Mouse (Mus musculus): Measurements from ENCODE around the gene Dazap2.
A peak's percentile ranks its signal among the peaks of the same experiment; 100 is the strongest.
"Not testable (repeated sequence)": the region's sequence is repeated elsewhere in the genome, so short reads cannot be mapped to it uniquely, and the experiment has no call there.

Dazap2 gene

DNA sequence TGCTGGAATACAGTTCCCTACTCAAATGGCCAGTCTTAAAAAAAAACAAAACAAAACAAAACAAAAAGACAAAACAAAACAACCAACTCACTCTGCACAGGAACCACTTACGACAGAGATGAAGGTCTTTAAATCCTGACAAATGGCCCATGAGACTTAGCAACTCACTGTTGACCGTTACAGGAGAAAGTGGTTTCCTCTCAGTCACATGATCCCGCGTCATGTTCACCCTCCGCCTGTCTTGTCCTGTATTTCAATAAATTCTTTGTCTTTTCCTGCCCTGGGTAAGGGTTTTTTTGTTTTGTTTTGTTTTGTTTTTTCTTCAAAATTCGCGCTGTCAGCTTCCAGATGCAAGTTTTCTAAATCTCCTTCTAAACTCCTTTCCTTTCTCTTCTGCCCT is 3.2 kb upstream of the Dazap2 start:
- no peak for DNase-seq (ENCODE audit: low spot score in 2 of 2)

DNA sequence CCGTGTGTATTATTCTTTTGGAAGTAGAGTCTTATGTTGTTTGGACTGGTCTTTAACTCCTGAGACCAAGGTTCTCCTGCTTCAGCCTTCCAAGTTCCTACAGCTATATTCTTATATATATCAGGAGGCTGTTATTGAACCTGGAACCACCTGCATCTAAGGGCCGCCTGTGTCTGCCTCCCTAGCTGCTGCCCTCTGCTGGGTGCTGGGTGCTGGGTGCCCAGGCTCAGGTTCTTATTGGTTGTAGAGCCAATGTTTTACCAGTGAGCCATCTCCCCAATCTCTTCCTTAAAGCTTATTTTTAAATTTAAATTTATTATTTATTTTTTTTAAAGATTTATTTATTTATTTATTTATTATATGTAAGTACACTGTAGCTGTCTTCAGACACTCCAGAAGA is 2.7 kb upstream of the Dazap2 start:
- DNase-seq (ENCODE audit: low spot score in 2 of 2), result no peak

DNA sequence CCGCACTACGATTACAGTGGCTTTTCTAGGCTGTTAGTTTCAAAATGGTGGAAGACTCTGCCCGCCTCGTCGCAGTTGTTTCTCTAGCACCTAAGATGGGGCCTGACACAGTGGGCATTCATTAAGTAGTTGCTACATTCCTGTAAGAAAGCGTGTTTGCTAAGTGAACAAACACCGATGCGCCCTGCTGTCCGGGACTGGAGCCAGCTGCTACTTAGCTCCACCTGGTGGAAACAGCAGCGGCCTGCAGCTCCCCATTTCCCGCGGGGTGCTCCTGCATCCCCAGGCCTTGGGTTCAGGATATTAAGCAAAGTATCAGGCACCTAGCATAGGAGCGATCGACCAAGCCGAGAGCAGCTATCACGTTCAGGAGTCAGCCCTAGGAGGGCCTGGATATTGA is 1.6 kb upstream of the Dazap2 start:
- DNase-seq (ENCODE audit: low spot score in 2 of 2), result peak in 1 of 2 experiments; percentile 76

DNA sequence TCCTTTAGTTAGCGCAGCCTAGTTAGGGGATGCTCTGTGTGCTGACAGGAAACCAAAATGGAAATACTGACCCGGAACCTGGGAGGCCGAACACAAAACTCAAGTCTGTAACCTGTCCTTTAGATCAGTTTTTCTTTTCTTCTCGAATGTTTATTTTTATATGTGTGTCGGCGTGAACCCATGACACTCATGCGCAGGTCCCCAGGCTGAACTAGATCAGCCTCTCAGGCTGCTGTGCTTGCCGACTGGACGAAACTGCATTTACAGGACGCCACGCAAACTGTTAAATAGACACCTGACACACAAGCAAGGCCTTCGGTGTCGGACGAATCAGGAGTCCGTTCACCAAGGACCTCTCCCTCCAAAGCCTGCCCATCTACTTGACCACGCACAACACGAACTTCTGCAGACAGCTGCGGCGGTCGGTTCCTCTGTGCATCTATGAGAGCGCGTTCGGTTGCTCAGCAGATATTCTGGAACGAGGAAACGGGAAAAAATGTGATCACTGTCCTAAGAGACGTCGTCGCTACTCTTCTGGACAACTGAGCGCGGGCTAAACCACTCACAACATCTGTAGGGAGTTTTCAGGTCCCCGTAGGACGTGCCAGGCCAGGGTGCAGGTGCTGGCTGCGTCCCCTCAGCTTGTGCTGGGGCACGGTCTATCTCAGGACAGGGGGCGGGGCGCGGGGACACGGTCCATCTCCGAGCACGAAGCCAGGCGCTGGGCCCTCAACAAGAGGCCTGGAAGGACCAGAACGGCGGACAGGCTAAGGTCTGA is 742 bp upstream of the Dazap2 start:
- DNase-seq (ENCODE audit: low spot score in 2 of 2), result no peak

DNA sequence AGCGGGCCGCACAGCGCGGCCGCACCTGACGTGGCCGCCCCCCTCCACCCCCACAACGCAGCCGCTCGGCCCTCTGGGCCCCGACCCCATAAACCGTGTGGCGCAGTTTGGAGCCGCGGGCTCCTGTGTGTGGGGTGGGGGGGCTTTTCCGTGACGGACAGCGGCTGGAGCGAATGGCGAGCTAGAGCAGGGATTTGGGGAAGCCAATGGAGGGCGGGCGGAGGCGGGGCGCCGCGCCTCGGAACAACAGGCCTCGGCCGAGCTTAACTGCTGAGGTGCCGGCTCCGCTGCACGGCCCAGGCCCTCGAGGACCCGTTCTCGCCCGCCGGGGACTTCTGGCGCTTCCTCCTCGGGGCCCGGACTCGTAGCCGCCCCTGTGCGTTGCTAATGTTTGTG is 674 bp downstream of the Dazap2 start:
- DNase-seq (ENCODE audit: low spot score in 2 of 2), result peak in 1 of 2 experiments; percentile 86

DNA sequence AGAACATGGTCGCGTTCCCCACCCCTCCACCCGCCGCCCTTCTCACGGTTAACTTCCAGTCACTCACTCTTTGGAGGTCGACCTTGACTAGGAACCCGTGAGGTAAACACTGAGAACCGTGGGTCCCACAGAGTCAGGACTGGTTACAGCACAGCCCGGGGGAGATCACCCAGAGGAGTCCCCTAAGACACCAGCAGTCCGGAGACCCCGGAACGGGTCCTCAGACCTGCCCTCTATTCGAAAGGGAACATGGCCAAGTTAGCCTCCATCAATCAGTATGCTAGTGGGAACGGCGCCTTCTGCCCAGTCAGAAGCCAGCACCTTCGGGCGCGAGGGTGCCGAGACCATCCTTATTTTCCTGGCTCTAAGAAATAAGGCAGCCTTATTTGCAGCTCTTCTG is 1.1 kb downstream of the Dazap2 start:
- DNase-seq (ENCODE audit: low spot score in 2 of 2), result no peak

DNA sequence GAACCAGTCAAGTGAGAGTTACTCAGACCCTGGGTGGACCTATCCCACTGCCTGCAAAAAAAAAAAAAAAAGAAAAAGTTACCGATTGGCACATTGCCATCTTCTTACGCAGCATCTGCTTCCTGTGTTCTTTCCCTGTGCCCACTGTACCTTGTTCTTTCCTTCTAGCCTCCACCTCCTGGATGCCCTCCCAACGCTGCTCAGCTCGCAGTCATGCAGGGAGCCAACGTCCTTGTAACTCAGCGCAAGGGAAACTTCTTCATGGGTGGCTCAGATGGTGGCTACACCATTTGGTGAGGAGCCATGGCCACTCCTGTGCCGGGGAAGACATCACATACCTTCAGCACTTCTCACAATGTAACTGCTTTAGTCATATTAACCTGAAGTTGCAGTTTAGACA is 4.1 kb downstream of the Dazap2 start:
- no peak for DNase-seq (ENCODE audit: low spot score in 2 of 2)

DNA sequence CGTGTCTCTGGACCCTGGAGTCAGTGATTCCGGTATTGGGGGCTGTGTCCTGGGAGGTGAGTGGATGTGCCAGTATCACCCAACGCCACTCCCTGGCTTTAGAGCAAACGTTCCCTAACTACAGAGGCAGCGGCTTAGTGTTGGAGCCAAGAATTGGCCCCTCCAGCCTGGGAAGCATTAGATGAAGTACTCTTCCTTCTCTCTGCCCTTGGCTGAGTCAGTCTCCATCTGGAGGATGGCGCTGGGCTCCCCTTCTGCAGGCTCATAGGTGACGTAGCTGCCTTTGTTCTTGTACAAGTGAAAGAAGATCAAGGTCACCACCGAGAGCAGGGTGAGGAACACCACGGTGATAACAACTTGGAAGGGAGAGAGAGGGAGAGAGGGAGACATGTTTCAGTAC is 6.5 kb downstream of the Dazap2 start:
- not testable (repeated sequence) for DNase-seq (ENCODE audit: low spot score in 2 of 2)

DNA sequence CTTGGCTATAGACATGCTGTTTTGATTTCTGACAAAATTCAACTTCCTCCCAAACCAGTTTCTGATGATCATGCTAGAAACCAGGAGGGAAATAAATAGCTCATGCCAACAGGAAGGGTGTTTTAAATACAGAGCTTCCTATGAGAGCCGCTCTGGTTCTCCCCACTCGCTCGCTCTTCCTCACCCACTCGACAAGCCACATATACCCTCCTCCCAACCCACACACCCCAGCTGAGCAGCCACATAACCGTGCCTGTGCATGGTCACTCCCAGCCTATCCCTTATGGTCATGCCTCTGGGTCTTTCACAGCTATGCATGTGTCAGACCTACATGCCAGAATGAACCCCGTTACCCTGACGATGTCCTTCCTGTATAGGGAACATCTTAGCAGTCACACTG is 7.0 kb downstream of the Dazap2 start:
- peak in 1 of 2 experiments; percentile 58 for DNase-seq (ENCODE audit: low spot score in 2 of 2)

DNA sequence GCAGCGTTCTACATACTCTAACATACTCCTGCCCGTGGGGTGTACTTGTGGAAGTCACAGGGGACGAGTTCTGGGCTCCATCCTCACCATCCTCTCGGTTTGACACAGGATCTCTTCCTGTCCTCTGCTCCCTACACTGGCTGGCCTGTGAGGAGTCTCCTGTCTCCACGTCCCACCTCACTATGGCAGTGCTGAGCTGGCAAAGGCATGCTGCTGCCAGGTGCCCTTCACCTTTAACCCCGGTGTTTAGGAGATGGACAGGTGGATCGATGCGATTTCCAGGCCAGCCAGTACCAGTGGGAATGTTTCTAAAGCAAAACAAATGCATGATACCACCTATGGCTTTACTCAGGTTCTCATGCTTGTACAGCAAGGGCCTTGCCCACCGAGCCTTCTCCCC is 8.6 kb downstream of the Dazap2 start:
- DNase-seq (ENCODE audit: low spot score in 2 of 2), result no peak

DNA sequence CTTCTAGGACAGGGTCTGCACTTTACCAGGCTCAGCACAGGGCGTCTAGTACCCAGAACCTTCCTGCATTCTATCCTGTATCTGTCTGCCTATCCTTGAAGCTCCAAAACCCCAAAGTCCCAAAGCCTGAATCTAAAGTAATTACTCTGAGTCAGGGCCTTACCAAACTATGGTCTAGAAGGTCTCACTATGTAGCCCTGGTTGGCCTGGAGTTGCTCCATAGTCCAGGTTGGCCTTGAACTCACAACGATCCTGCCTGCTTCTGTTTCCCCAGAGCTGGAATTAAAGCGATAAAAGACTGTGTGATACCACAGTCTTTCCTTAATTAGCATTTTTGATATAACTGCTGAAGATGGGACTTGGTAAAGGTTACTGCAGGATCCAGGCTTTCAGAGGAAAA is 9.3 kb downstream of the Dazap2 start:
- no peak for DNase-seq (ENCODE audit: low spot score in 2 of 2)

DNA sequence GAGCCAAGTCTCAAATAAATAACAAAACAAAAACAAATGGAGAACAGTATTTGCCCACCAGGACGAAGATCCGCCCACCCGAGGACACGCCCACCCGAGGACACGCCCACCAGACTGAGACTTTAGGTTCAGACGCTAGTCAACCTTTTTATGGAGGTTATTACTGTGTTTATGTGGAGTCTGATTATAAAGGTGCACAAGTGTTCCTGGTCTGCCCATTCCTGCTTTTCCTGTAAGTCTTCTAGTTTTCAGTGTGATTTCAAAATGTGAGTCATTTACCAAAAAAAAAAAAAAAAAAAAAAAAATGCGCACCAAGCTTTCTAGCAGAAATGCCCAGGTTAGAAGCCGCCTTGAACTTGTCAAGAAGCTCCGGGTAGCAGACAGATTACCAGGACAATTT is 12.1 kb downstream of the Dazap2 start:
- no peak for DNase-seq (ENCODE audit: low spot score in 2 of 2)

DNA sequence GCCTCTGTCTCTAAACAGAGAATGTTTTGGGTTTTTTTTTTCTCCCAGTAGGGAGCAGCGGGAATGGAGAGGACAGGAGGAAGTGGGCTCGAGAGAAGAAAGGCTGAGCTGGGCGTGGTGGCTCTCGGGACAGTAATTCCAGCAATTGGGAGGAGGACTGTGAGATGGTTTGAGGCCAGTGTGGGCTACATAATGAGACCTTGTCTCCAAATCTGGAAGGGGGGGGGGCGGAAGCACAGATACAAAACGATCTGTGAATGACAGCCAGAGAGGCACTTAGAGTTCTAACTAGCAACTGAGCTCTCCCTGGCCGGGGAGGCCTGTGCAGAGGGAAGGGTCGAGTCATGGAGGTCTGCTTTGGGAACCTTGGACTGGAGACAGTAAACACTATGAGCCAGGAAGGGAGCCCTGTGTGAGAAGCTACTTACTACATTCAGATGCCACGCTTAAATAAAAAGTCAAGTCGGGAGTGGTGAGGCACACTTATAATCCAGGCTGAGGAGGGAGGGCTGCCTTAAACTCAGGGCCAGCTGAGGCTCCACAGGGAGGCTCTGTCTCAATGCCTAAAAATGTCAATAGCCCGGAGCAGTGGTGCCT is 12.7 kb downstream of the Dazap2 start:
- no peak for DNase-seq (ENCODE audit: low spot score in 2 of 2)

DNA sequence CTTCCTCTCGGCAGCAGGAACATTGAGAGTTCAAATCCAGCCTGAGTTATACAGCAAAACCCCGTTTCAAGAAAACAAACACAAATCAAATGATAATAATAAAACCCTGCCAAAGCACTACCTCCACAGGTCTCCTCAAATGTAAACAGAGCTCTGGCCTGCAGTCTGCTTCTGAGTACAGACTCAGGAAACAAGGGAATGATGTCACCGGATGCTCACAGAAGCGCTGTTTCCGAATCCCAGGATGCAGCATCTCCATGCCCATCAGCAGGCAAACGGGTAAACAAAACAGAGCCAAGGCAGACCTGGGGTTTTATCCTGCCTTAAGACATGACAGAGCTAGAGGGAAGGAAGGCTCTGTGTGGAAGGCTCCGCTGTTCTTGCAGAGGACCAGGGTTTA is 13.6 kb downstream of the Dazap2 start:
- DNase-seq (ENCODE audit: low spot score in 2 of 2), result no peak

DNA sequence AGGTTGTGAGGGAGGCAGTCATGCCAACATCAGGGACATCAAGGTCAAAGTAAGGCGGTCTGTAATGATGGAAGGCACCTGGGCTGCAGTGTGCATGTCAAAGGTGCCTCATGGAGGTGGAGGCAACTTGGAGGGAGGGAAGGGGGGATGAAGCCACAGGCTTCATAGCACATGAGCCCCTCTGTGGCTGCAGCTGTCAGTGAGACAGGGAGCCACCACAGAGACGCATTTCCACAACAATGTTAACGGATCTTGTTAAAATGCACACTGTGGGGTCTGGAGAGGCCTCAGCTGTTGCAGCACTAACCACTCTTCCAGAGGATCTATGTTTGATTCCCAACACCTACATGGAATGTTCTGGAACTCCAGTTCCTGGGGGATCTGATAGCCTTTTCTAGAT is 15.0 kb downstream of the Dazap2 start:
- DNase-seq (ENCODE audit: low spot score in 2 of 2), result no peak

DNA sequence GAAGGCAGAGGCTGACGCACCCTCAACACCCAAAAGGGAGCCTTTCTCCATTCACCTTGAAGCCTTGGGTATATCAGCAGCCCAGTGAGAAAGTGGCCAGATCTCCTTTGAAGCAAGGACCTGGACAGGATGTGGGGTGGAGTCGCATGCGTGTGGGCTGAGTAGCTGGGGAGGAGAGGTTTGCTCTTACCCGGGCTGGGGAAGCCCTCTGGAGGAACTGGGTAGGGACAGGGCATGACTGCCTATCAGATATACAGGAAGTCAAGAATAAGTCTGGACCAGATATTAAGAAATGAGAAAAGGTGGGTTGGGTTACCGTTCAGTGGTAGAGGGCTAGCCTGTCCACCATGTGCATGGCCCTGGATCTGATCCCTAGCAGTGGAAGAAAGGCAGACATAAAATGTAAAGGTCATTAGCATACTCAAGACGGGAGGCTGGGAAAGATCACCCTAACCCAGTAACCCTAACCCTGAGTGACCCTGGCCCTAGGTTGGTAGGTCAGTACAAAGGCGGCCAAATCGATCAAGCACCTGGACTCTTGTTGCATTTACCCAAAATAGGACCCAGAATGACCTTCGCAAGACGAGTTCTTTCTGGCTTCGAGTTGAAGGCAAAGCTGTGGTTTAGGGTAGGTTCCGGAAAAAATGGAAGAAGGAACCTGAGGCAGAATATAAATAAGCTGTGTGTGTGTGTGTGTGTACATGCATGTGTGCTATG is 16.5 kb downstream of the Dazap2 start:
- no peak for DNase-seq (ENCODE audit: low spot score in 2 of 2)

DNA sequence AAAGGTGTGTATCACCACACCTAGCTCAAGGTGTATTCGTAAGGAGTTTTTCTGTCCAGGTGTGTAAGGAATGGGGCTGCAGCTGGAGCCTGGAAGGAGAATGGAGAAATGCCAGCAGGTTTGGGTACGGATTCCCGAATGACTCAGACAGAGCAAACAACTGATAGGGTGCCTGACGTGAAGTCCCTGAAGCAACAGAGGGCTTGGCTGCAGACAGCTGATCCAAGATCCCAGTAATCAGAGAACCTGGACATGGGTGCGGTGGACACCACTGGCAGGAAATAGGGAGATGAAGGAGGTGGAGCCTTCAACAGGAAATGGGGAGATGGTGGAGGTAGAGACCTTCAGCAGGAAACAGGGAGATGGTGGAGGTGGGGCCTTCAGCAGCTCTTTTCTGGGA is 17.2 kb downstream of the Dazap2 start:
- no peak for DNase-seq (ENCODE audit: low spot score in 2 of 2)

DNA sequence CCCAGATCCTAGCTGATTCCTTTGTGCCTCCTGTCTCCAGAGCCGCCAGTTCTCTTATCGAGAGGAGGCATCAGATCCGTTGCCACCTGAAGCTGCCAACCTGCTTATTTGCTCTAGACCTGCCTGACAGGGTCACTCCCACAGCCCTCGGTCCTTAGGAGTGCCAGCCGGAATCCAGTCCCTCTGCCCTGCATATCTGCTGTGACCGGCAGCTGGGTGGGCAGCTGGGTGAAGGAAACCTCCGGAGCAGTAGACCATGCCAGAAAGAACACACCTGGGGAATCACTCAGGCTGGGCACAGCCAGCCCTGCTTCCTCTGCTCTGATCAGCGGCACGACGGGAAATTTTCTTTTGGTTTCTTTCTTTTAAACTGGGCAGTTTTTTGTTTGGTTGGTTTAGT is 18.2 kb downstream of the Dazap2 start:
- DNase-seq (ENCODE audit: low spot score in 2 of 2), result no peak

DNA sequence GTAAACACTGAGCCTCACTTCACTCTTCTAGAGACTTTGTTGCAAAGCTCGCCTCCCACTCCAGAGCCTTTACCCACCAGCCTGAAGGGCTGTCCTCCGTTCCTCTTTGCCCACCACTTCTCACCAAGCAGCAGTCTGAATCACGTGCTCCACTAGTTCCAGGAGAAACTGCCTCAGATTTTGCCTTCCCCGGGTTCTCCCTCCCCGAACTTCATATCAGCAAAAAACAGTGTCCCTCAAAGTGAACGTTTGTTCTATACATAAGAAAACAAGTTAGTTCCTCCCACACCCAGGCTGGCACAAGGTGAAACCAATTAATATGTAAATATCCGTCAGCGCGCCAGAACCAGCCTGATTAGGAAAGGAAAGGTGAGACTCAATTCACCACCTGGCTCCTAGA is 20.1 kb downstream of the Dazap2 start:
- no peak for DNase-seq (ENCODE audit: low spot score in 2 of 2)

DNA sequence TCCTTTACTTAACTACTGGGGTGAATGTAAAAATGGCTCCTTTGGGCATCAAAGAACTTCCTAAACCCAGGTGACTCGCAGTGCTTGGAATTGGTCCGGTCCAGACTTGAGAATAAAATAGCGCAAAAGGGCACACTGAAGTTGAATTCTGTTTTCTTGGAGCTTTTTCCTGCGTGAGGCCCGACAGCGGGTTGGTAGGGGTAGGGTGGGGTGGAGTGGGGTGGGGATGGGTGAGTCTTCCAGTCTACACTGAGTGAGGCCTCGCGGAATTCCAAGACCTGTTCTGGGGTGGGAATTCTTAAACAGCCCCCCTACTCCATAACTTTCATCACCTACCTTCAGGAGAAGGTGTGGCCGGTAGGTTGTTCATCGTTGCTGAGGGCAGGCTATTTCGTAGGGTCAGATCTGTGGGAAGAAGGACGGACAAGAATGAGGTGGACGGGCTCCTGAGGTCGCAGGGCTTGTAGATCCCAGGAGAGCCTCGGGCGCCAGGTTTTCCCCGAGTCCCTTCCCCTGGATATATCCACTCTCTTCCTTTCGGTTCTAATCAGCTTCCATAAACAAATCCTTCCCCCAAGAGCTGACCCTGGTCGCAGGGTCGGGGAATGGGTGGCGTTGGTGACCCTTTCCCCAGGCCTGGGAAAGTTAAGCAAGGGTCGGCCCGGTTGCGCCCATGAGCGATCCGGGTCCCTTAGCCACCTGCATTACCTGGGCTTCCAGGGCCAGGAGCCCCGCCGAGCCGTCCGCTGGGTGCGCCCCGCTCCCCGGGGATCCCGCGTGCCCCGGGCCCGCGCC is 20.9 kb downstream of the Dazap2 start:
- DNase-seq (ENCODE audit: low spot score in 2 of 2), result no peak

DNA sequence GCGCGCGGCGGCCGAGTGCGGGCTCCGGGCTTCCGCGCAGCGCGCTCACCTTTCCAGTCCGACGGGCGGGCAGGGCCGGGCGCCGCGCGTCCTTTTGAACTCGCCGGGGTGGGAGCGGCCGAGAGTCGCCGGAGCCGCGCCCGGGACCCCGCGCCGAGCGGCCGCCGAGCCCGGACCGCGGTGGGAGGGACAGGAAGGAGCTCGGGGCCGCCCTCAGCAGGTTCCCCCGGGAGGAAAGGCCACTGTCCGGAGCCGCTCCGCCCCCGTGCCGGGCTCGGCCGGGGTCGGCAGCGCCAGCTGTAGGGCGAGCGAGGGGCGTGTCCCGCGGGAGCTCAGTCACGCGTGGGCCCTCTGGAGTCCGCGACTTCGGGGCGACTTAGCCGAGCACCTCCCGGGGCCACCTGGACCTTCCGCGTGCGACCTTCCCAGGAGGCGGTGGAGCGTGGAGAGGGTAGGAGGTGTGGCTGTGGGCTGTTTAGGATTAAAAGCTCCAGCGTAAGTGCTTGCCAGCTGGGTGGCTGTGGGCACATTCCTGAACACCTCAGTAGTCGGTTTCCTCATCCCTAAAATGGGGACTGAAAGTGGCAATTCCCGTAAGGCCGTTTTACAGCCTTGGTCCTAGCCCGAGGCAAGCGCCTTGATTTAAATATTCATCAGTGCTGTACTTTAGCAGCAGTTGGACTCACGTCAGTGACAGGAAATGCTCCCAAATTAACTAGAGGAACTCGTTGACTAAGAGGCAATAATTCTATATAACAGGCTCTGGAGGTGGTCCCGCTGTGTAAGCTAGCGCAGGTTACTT is 21.8 kb downstream of the Dazap2 start, which contains the start of gene Smagp:
Gene Smagp, minus strand, starts transcription at position 241 of the 802 bp plus-strand sequence.
- no peak for DNase-seq (ENCODE audit: low spot score in 2 of 2)
